In the genomic region with DNA sequence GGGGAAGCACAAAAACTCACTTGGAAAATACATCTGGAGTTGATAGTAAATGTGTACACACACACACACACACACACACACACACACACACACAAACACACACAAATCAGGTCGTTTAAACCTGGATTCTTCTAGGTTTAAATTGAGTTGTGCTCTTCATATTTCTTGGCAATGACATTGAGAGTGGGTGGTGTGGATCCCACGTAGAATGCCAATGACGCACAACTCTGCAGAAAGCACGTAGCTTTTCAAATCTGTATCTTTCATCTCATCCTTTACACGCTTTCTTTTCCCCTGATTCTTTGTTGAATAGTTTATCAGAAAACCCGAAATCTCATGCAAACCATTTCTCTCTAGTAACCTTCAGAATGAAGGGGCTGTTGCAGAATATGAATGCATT, we compare ENCODE assay signal across 28 mouse cellular contexts.
DNase-seq lines count a peak whose midpoint lies in the region; ATAC-seq and TF ChIP-seq lines count a peak whose summit lies in the region.
"Had no signal": no experiment of that assay in that cellular context is flagged by ENCODE, and none has a peak within 500 bp of the region (broad histone marks: within the 10 kb centered on the region; RNA-seq: fewer than 3 reads in every experiment).

No protein-coding gene starts in this region.

- intact Hi-C loops in left cerebral cortex, adult 2 months (cut with DNase I): loop anchor here (10.0 kb wide), 2 partner anchors 399 to 539 kb away; no protein-coding TSS in a partner anchor
- intact Hi-C loops in left cerebral cortex, postnatal 10 days (cut with DNase I): no loop called here
- intact Hi-C loops in left cerebral cortex, postnatal 25 days (cut with DNase I): loop anchor here (1.0 kb wide), 1 partner anchor 199 kb away; no protein-coding TSS in a partner anchor

- no peak for TF ChIP-seq CTCF in left cerebral cortex, adult 2 months (IDR thresholded peaks at IDR 0.05)

- ATAC-seq in frontal cortex, adult (ENCODE audit: low TSS enrichment): peak; percentile 70; the same call in 1 of the 2 replicates
- ATAC-seq: activated CD4-positive, CD25-positive, alpha-beta regulatory T cell, adult 4 months; forebrain, embryonic 14.5 days; intestine, embryonic 16.5 days; liver, embryonic 12.5 days; liver, postnatal 0 days had no signal

- DNase-seq in frontal cortex, postnatal 14 days (ENCODE audit: low spot score in 2 of 2): no peak
- peak; percentile 15 to 24 for DNase-seq in left cerebral cortex, adult 2 months (ENCODE audit: extremely low spot score in 1 of 2, low spot score in 2 of 2)
- DNase-seq in left cerebral cortex, postnatal 10 days (ENCODE audit: extremely low spot score in 1 of 2, low spot score in 2 of 2): no peak
- DNase-seq in left cerebral cortex, postnatal 25 days (ENCODE audit: low spot score in 2 of 2): peak; percentile 32 to 88
- DNase-seq in telencephalon, adult 2 months (ENCODE audit: low read depth, low spot score): peak; percentile 71
- DNase-seq in urinary bladder, postnatal 25 days (ENCODE audit: low spot score): no peak
- DNase-seq: adrenal gland, adult 2 months; adrenal gland, postnatal 36 days; cerebellum, adult 8-10 months; cerebellum, postnatal 25 days; gastrocnemius, postnatal 14 days; heart, postnatal 14 days; kidney, adult 8-10 months; kidney, postnatal 4 days; liver, postnatal 0 days; lung, postnatal 4 days had no signal

- no peak overlapping the region for H3K4me3 ChIP-seq in left cerebral cortex, adult 2 months
- H3K4me3 ChIP-seq: hindbrain, embryonic 10.5 days; hindbrain, embryonic 15.5 days; liver, embryonic 12.5 days; megakaryocyte, embryonic 14.5 days; midbrain, embryonic 12.5 days; myocyte; neural tube, embryonic 12.5 days had no signal

- peak overlapping the region; percentile 78 for H3K27ac ChIP-seq in left cerebral cortex, adult 2 months
- H3K27ac ChIP-seq: hindbrain, embryonic 10.5 days; hindbrain, embryonic 15.5 days; kidney, postnatal 0 days; liver, embryonic 12.5 days; midbrain, embryonic 12.5 days; neural tube, embryonic 12.5 days had no signal

Comparison
In these comparisons a context has a peak if more than half of its experiments do, and no peak if none do; other contexts are left out.
1. DNase-seq: peak in left cerebral cortex, adult 2 months (2 of 2), left cerebral cortex, postnatal 25 days (2 of 2) and telencephalon, adult 2 months (single experiment); none in frontal cortex, postnatal 14 days (0 of 2), left cerebral cortex, postnatal 10 days (0 of 2) and urinary bladder, postnatal 25 days (single experiment).